35 mouse cellular contexts compared by ENCODE assay signal in the genomic region with DNA sequence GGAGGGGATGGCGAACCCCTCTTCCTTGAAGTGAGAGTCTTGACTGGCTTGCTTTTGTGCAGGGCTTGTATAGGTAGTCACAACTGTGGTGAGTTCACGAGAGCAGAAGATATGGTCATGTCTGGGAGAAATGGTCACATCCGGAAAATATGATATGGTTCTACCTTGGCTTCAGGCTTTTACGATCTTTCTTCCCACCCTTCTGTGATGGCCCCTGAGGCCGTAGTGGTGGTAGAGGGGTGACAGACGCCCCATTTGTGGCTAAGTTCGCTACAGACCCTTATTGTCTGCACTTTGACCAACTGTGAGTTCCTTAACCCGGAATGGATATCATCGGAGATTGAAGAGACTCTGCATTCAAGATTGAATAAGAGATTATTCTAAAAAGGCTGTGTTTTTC.
"Had no signal": no experiment of that assay in that cellular context is flagged by ENCODE, and none has a peak within 500 bp of the region (broad histone marks: within the 10 kb centered on the region; RNA-seq: fewer than 3 reads in every experiment).

No protein-coding gene starts in this region.

- H3K4me2 ChIP-seq: heart, embryonic 11.5 days; heart, embryonic 12.5 days; heart, embryonic 13.5 days; heart, embryonic 15.5 days; hindbrain, embryonic 12.5 days; hindbrain, embryonic 13.5 days; hindbrain, embryonic 14.5 days; hindbrain, embryonic 15.5 days; intestine, embryonic 15.5 days; kidney, embryonic 15.5 days had no signal

- H3K27me3 ChIP-seq: heart, embryonic 12.5 days; heart, embryonic 13.5 days; heart, embryonic 15.5 days; hindbrain, embryonic 12.5 days; hindbrain, embryonic 13.5 days; hindbrain, embryonic 15.5 days; intestine, embryonic 15.5 days; kidney, embryonic 15.5 days had no signal

- H3K36me3 ChIP-seq: heart, embryonic 12.5 days; heart, embryonic 13.5 days; heart, embryonic 15.5 days; hindbrain, embryonic 10.5 days; hindbrain, embryonic 12.5 days; hindbrain, embryonic 13.5 days; hindbrain, embryonic 15.5 days; intestine, embryonic 15.5 days; kidney, embryonic 15.5 days had no signal

- H3K9ac ChIP-seq: heart, embryonic 12.5 days; heart, embryonic 13.5 days; heart, embryonic 15.5 days; hindbrain, embryonic 12.5 days; hindbrain, embryonic 13.5 days; hindbrain, embryonic 14.5 days; hindbrain, embryonic 15.5 days; intestine, embryonic 15.5 days; kidney, embryonic 15.5 days had no signal

- H3K9me3 ChIP-seq: heart, embryonic 12.5 days; heart, embryonic 13.5 days; heart, embryonic 15.5 days; hindbrain, embryonic 10.5 days; hindbrain, embryonic 12.5 days; hindbrain, embryonic 13.5 days; hindbrain, embryonic 15.5 days; intestine, embryonic 15.5 days; kidney, embryonic 15.5 days had no signal

- H3K4me3 ChIP-seq: heart, embryonic 12.5 days; heart, embryonic 13.5 days; heart, embryonic 15.5 days; hindbrain, embryonic 10.5 days; hindbrain, embryonic 12.5 days; hindbrain, embryonic 13.5 days; hindbrain, embryonic 15.5 days; intestine, embryonic 15.5 days; kidney, embryonic 15.5 days; layer of hippocampus, adult 2 months; left cerebral cortex, adult 2 months had no signal

- H3K4me1 ChIP-seq: heart, embryonic 13.5 days; heart, embryonic 15.5 days; hindbrain, embryonic 10.5 days; hindbrain, embryonic 12.5 days; hindbrain, embryonic 13.5 days; hindbrain, embryonic 15.5 days; intestine, embryonic 15.5 days had no signal

- H3K27ac ChIP-seq: heart, embryonic 13.5 days; heart, embryonic 15.5 days; hindbrain, embryonic 10.5 days; hindbrain, embryonic 12.5 days; hindbrain, embryonic 13.5 days; hindbrain, embryonic 14.5 days; hindbrain, embryonic 15.5 days; hindbrain, postnatal 0 days; intestine, embryonic 15.5 days; kidney, embryonic 15.5 days; kidney, postnatal 0 days; layer of hippocampus, adult 2 months; left cerebral cortex, adult 2 months had no signal

- ATAC-seq: hindbrain, embryonic 16.5 days; hindbrain, postnatal 0 days; inflammation-experienced regulatory T-cells, adult 6 months; intestine, embryonic 15.5 days; intestine, embryonic 16.5 days; intestine, postnatal 0 days had no signal

- DNase-seq: heart, postnatal 10 days; heart, postnatal 14 days; heart, postnatal 36 days; heart, postnatal 4 days; kidney, adult 11 months; kidney, adult 18-20 months; kidney, adult 2 months; kidney, adult 8-10 months; kidney, adult 9 months; kidney, postnatal 10 days; kidney, postnatal 14 days; kidney, postnatal 25 days; kidney, postnatal 36 days; kidney, postnatal 4 days; layer of hippocampus, adult 9-11 months; layer of hippocampus, postnatal 36 days had no signal
